Mouse (Mus musculus) testis, adult 2 months (tissue): ENCODE measurements around the gene Ly75. TPM values are rescaled to one million over a fixed set of nuclear protein-coding genes. Genes with fewer than 3 reads are reported as not detected.

ENCODE experiments used
- H3K27ac ChIP-seq: fragments of 200-500 bp; 2 replicates; pipeline ENCODE4 v1.5.1; 2012; ENCODE audit warnings: low read depth, low read length; ENCODE audit not compliant: control insufficient read depth, insufficient read depth
- H3K27me3 ChIP-seq: fragments of 200-500 bp; 2 replicates; pipeline ENCODE4 v1.6.1; 2012; ENCODE audit warnings: mild to moderate bottlenecking, low read length, moderate library complexity; ENCODE audit not compliant: control insufficient read depth, insufficient read depth
- H3K36me3 ChIP-seq: fragments of 200-500 bp; 2 replicates; pipeline ENCODE4 v1.6.1; 2012; ENCODE audit warnings: mild to moderate bottlenecking, low read length; ENCODE audit not compliant: control insufficient read depth, insufficient read depth
- H3K4me1 ChIP-seq: fragments of 200-500 bp; 2 replicates; pipeline ENCODE4 v1.6.1; 2012; ENCODE audit warnings: low read length; ENCODE audit not compliant: control insufficient read depth, insufficient read depth
- H3K4me3 ChIP-seq: fragments of 200-500 bp; 2 replicates; pipeline ENCODE4 v1.5.1; 2012; ENCODE audit warnings: low read depth, mild to moderate bottlenecking, low read length, moderate library complexity, mixed read lengths; ENCODE audit not compliant: control insufficient read depth
- CTCF ChIP-seq: fragments of 200-500 bp; IDR thresholded peaks from 2 replicates; pipeline ENCODE4 v1.5.1; 2012; ENCODE audit warnings: low read depth, mild to moderate bottlenecking, inconsistent platforms, low read length, moderate library complexity; ENCODE audit not compliant: control insufficient read depth, insufficient read depth, insufficient replicate concordance
- POLR2A ChIP-seq: fragments of 200-500 bp; IDR thresholded peaks from 2 replicates; pipeline ENCODE4 v1.6.1; 2012; ENCODE audit warnings: low read depth, mild to moderate bottlenecking, inconsistent platforms, low read length, moderate library complexity; ENCODE audit not compliant: control insufficient read depth
- polyA plus RNA-seq: library from polyadenylated mRNA; depleted of rRNA; stranded (reverse); fragments of >200 nt; gene quantifications from 2 replicates; pipeline ENCODE4 v1.2.3, GENCODE M21; 2012

Ly75 gene
- polyA plus RNA-seq, 1 experiment: 0.54 TPM

GRCm38 (mm10) chr2:60346531-60346930, 36.6 kb downstream of the Ly75 start:
- no peak overlapping the region for H3K4me3 ChIP-seq
- H3K27me3 ChIP-seq: no peaks in the 10 kb centered on the region
- TF ChIP-seq CTCF (no peak), POLR2A (no peak)
- H3K36me3 ChIP-seq: no peaks in the 10 kb centered on the region
- no peak overlapping the region for H3K27ac ChIP-seq
- H3K4me1 ChIP-seq: no peaks in the 10 kb centered on the region

DNA sequence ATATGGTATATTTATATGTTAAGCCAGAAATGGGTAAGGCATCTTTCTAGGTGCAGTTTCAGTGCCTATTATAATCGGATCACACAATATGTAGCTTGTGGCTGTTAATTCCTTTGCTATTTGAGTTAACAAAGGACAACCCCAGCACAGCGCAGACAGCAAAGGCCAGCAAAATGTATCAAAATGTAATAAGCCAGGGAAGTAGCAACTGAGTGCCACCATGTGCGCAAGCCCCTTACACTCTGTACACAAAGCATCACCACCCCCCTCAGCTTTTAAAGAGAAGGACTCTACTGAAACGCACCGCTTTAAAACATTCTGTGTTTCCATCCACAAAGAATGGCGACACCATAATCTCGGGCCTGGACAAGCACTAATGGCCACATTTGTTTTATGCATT, 37.4 kb downstream of the Ly75 start:
- TF ChIP-seq POLR2A (no peak), CTCF (no peak)
- Histone ChIP-seq H3K4me1 (no peaks in the 10 kb centered on the region), H3K27ac (no peak overlapping the region), H3K4me3 (no peak overlapping the region), H3K36me3 (no peaks in the 10 kb centered on the region), H3K27me3 (no peaks in the 10 kb centered on the region)

DNA sequence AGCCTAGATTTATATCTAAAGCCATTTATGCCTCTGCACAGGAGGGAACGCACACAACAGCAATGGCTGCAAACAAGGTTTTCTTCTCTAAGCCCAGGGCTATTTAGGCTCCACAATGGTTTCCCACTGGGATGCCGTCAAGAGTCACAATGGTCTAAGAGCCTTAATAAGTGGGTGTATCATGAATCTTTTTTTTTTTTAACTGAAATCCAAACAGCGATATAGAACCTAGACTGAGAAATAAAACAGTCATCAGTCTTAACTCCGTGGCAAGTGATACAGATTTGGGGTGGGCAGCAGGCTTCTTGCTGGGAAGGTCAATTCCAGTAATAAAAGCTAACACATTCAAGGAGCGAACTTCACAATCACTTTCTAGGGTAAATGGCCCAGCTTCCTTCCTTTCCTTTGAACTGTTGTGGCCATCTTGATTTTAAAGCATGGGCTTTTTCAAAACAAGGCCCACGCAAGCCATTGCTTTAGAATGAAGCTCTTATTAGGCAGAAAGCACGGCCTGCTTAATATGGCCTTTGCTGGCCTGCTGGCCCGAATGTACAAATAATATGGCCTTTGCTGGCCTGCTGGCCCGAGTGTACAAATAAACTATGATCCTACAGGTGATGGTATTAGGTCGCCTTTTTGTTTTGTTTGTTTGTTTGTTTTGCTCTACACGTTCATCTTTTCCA, 39.4 kb downstream of the Ly75 start:
- Histone ChIP-seq H3K36me3 (no peaks in the 10 kb centered on the region), H3K27me3 (no peaks in the 10 kb centered on the region), H3K4me1 (no peaks in the 10 kb centered on the region), H3K27ac (no peak overlapping the region), H3K4me3 (no peak overlapping the region)
- no peak for TF ChIP-seq CTCF
- no peak for TF ChIP-seq POLR2A

GRCm38 (mm10) chr2:60342107-60342880, 40.8 kb downstream of the Ly75 start:
- H3K4me1 ChIP-seq: no peaks in the 10 kb centered on the region
- no peaks in the 10 kb centered on the region for H3K27me3 ChIP-seq
- TF ChIP-seq CTCF (no peak), POLR2A (no peak)
- H3K27ac ChIP-seq: no peak overlapping the region
- no peaks in the 10 kb centered on the region for H3K36me3 ChIP-seq
- H3K4me3 ChIP-seq: no peak overlapping the region

DNA sequence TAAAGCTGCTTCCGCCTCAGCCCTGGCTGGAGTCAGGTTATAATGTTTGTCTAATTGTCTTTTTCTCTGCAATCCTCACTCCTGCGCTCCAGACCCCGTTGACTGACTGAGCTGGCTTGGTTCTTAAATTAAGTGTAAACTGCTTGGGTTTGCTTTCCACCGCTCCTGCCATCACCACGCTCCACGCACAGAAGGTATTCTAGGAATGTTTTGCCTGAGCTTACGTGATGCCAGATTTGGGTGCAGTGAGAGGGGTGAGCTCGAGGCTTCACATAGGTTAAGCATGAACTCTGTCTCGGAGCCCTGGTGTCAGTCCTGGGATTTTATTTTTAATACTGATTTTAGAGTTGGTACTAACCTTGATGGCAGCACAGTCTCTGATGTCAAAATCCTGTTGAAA, 45.2 kb downstream of the Ly75 start:
- Histone ChIP-seq H3K27ac (no peak overlapping the region), H3K4me1 (no peaks in the 10 kb centered on the region), H3K36me3 (no peaks in the 10 kb centered on the region), H3K27me3 (no peaks in the 10 kb centered on the region), H3K4me3 (no peak overlapping the region)
- TF ChIP-seq CTCF (no peak), POLR2A (no peak)

- Histone ChIP-seq H3K27me3 (no peaks in the 10 kb centered on the region), H3K36me3 (no peaks in the 10 kb centered on the region), H3K4me1 (no peaks in the 10 kb centered on the region), H3K27ac (no peak overlapping the region), H3K4me3 (no peak overlapping the region)
- no peak for TF ChIP-seq POLR2A
- no peak for TF ChIP-seq CTCF
These were observed 54.5 kb downstream of the Ly75 start for GRCm38 (mm10) chr2:60328641-60329040.

DNA sequence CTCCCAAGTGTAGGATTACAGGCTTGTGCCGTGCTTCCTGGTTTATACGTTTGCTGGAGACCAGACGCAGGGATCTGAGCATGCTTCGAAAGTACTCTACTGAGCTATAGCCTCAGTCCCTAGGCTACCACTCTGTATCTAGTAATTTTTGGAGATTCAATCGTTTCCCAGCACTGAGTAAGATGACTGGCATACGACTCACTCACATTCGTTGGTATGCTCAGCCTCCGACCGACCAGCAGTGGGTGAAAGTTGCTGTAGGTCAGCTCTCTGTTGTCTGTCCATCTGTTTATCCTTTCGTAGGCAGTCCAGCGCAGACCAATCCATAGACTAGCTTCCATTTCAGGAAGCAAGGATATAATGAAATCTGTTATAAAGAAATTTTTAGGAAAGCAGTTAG, 55.5 kb downstream of the Ly75 start:
- no peaks in the 10 kb centered on the region for H3K36me3 ChIP-seq
- no peak overlapping the region for H3K27ac ChIP-seq
- no peaks in the 10 kb centered on the region for H3K4me1 ChIP-seq
- no peaks in the 10 kb centered on the region for H3K27me3 ChIP-seq
- no peak overlapping the region for H3K4me3 ChIP-seq
- no peak for TF ChIP-seq POLR2A
- no peak for TF ChIP-seq CTCF
